Mouse (Mus musculus) hindbrain, embryonic 12.5 days (tissue): ENCODE results near the gene Hmcn1. TPM values are rescaled to one million over a fixed set of nuclear protein-coding genes. Genes with fewer than 3 reads are reported as not detected.

Experiments used
- ATAC-seq: fragments of 200-750 bp; cut with Nextera tagmentation; 2 replicates; pipeline ENCODE4 v1.8.0; 2017; ENCODE audit warnings: moderate TSS enrichment; ENCODE audit not compliant: low FRiP score
- H3K27ac ChIP-seq: fragments of 300-500 bp; sonication (generic); 2 replicates; pipeline ENCODE4 v1.5.1; 2016; ENCODE audit warnings: mild to moderate bottlenecking
- H3K27me3 ChIP-seq: fragments of 300-500 bp; sonication (generic); 2 replicates; pipeline ENCODE4 v1.6.1; 2016; ENCODE audit warnings: mild to moderate bottlenecking
- H3K36me3 ChIP-seq: fragments of 300-500 bp; sonication (generic); 2 replicates; pipeline ENCODE4 v1.6.1; 2016; ENCODE audit warnings: mild to moderate bottlenecking
- H3K4me1 ChIP-seq: fragments of 300-500 bp; sonication (generic); 2 replicates; pipeline ENCODE4 v1.6.1; 2016
- H3K4me2 ChIP-seq: fragments of 300-500 bp; sonication (generic); replicated peaks from 2 replicates; pipeline ENCODE4 v1.6.1; 2016; ENCODE audit warnings: mild to moderate bottlenecking
- H3K4me3 ChIP-seq: fragments of 300-500 bp; sonication (generic); 2 replicates; pipeline ENCODE4 v1.5.1; 2016; ENCODE audit warnings: mild to moderate bottlenecking
- H3K9ac ChIP-seq: fragments of 300-500 bp; sonication (generic); 2 replicates; pipeline ENCODE4 v1.6.1; 2016; ENCODE audit warnings: mild to moderate bottlenecking, moderate library complexity
- H3K9me3 ChIP-seq: fragments of 300-500 bp; sonication (generic); replicated peaks from 2 replicates; pipeline ENCODE4 v1.6.1; 2016; ENCODE audit warnings: mild to moderate bottlenecking
- WGBS: fragments of 180-500 bp; shearing (Covaris S2); methylation state at CpG from one replicate; pipeline ENCODE4 v1.1.7; 2016; 5-methylcytosine and 5-hydroxymethylcytosine counted together
- polyA plus RNA-seq: library from polyadenylated mRNA; unstranded; fragments of >200 nt; fragmentation: Nextera tagmentation; extraction: Ambion mirVana; gene quantifications from 2 replicates; pipeline ENCODE4 v1.2.1, GENCODE M21; 2016

Gene Hmcn1
- polyA plus RNA-seq, 1 experiment from 2014 or later, result 14.0 TPM

- Histone ChIP-seq H3K9me3 (no peaks in the 10 kb centered on the region), H3K4me3 (no peak overlapping the region), H3K27ac (no peak overlapping the region), H3K27me3 (no peaks in the 10 kb centered on the region), H3K9ac (no peak overlapping the region), H3K4me1 (no peaks in the 10 kb centered on the region), H3K36me3 (no peaks in the 10 kb centered on the region), H3K4me2 (no peak overlapping the region)
- ATAC-seq, result no peak
- 81% methylated on average over 5 of the region's 5 CpGs for WGBS
Observed at GRCm38 (mm10) chr1:150866615-150867014, 126.6 kb downstream of the Hmcn1 start.

GRCm38 (mm10) chr1:150857779-150858178, 135.5 kb downstream of the Hmcn1 start:
- Histone ChIP-seq H3K4me1 (no peaks in the 10 kb centered on the region), H3K9me3 (no peaks in the 10 kb centered on the region), H3K4me2 (no peak overlapping the region), H3K27me3 (no peaks in the 10 kb centered on the region), H3K27ac (no peak overlapping the region), H3K9ac (no peak overlapping the region), H3K36me3 (no peaks in the 10 kb centered on the region), H3K4me3 (no peak overlapping the region)
- WGBS, result 60% methylated on average over 2 of the region's 2 CpGs
- ATAC-seq, result no peak

- Histone ChIP-seq H3K9me3 (no peaks in the 10 kb centered on the region), H3K9ac (no peak overlapping the region), H3K27me3 (no peaks in the 10 kb centered on the region), H3K36me3 (no peaks in the 10 kb centered on the region), H3K4me1 (no peaks in the 10 kb centered on the region), H3K27ac (no peak overlapping the region), H3K4me3 (no peak overlapping the region), H3K4me2 (no peak overlapping the region)
- WGBS, result 82% methylated on average over 6 of the region's 6 CpGs
- ATAC-seq, result no peak
Observed at GRCm38 (mm10) chr1:150833448-150833847, 159.8 kb downstream of the Hmcn1 start.

GRCm38 (mm10) chr1:150829851-150830250, 163.4 kb downstream of the Hmcn1 start:
- H3K4me3 ChIP-seq, result no peak overlapping the region
- H3K27ac ChIP-seq, result no peak overlapping the region
- no peak overlapping the region for H3K9ac ChIP-seq
- WGBS, result 78% methylated on average over 7 of the region's 7 CpGs
- H3K4me1 ChIP-seq, result no peaks in the 10 kb centered on the region
- no peaks in the 10 kb centered on the region for H3K27me3 ChIP-seq
- no peaks in the 10 kb centered on the region for H3K36me3 ChIP-seq
- no peak overlapping the region for H3K4me2 ChIP-seq
- H3K9me3 ChIP-seq, result no peaks in the 10 kb centered on the region
- no peak for ATAC-seq

- 70% methylated on average over 5 of the region's 5 CpGs for WGBS
Observed at GRCm38 (mm10) chr1:150827169-150827568, 166.1 kb downstream of the Hmcn1 start.

GRCm38 (mm10) chr1:150824334-150825005, 168.8 kb downstream of the Hmcn1 start:
- no peak for ATAC-seq
- 66% methylated on average over 5 of the region's 5 CpGs for WGBS

More at GRCm38 (mm10) chr1:150827169-150827568, 166.1 kb downstream of the Hmcn1 start:
- H3K27ac ChIP-seq, result no peak overlapping the region
- H3K9ac ChIP-seq, result no peak overlapping the region
- no peak overlapping the region for H3K4me2 ChIP-seq
- H3K4me3 ChIP-seq, result no peak overlapping the region
- H3K36me3 ChIP-seq, result no peaks in the 10 kb centered on the region
- H3K27me3 ChIP-seq, result no peaks in the 10 kb centered on the region
- H3K9me3 ChIP-seq, result no peaks in the 10 kb centered on the region
- no peak for ATAC-seq
- H3K4me1 ChIP-seq, result no peaks in the 10 kb centered on the region

GRCm38 (mm10) chr1:150816035-150816807, 177.0 kb downstream of the Hmcn1 start:
- Histone ChIP-seq H3K27me3 (no peaks in the 10 kb centered on the region), H3K36me3 (no peaks in the 10 kb centered on the region), H3K27ac (no peak overlapping the region), H3K4me2 (no peak overlapping the region), H3K4me1 (no peaks in the 10 kb centered on the region), H3K9ac (no peak overlapping the region), H3K4me3 (no peak overlapping the region), H3K9me3 (no peaks in the 10 kb centered on the region)
- no peak for ATAC-seq
- WGBS, result 92% methylated on average over 11 of the region's 11 CpGs

More at GRCm38 (mm10) chr1:150824334-150825005, 168.8 kb downstream of the Hmcn1 start:
- Histone ChIP-seq H3K4me2 (no peak overlapping the region), H3K9ac (no peak overlapping the region), H3K27me3 (no peaks in the 10 kb centered on the region), H3K4me1 (no peaks in the 10 kb centered on the region), H3K36me3 (no peaks in the 10 kb centered on the region), H3K27ac (no peak overlapping the region), H3K9me3 (no peaks in the 10 kb centered on the region), H3K4me3 (no peak overlapping the region)

- no peaks in the 10 kb centered on the region for H3K4me1 ChIP-seq
- WGBS, result 84% methylated on average over 4 of the region's 4 CpGs
- ATAC-seq, result no peak
Observed at GRCm38 (mm10) chr1:150814917-150815316, 178.3 kb downstream of the Hmcn1 start.

GRCm38 (mm10) chr1:150813381-150813780, 179.9 kb downstream of the Hmcn1 start:
- Histone ChIP-seq H3K9ac (no peak overlapping the region), H3K4me3 (no peak overlapping the region), H3K9me3 (no peaks in the 10 kb centered on the region), H3K27ac (no peak overlapping the region), H3K27me3 (no peaks in the 10 kb centered on the region), H3K36me3 (no peaks in the 10 kb centered on the region), H3K4me1 (no peaks in the 10 kb centered on the region), H3K4me2 (no peak overlapping the region)
- ATAC-seq, result no peak

More at GRCm38 (mm10) chr1:150814917-150815316, 178.3 kb downstream of the Hmcn1 start:
- Histone ChIP-seq H3K4me2 (no peak overlapping the region), H3K4me3 (no peak overlapping the region), H3K36me3 (no peaks in the 10 kb centered on the region), H3K27me3 (no peaks in the 10 kb centered on the region), H3K27ac (no peak overlapping the region), H3K9ac (no peak overlapping the region), H3K9me3 (no peaks in the 10 kb centered on the region)

- H3K4me1 ChIP-seq, result no peaks in the 10 kb centered on the region
- no peak overlapping the region for H3K9ac ChIP-seq
- H3K27me3 ChIP-seq, result no peaks in the 10 kb centered on the region
- H3K9me3 ChIP-seq, result no peaks in the 10 kb centered on the region
- H3K36me3 ChIP-seq, result no peaks in the 10 kb centered on the region
- no peak overlapping the region for H3K27ac ChIP-seq
- no peak overlapping the region for H3K4me3 ChIP-seq
- 77% methylated on average over 3 of the region's 3 CpGs for WGBS
- no peak for ATAC-seq
- H3K4me2 ChIP-seq, result no peak overlapping the region
Observed at GRCm38 (mm10) chr1:150806864-150807263, 186.4 kb downstream of the Hmcn1 start.

- WGBS, result 87% methylated on average over 2 of the region's 2 CpGs
- Histone ChIP-seq H3K36me3 (no peaks in the 10 kb centered on the region), H3K4me1 (no peaks in the 10 kb centered on the region), H3K4me3 (no peak overlapping the region), H3K27ac (no peak overlapping the region), H3K27me3 (no peaks in the 10 kb centered on the region), H3K4me2 (no peak overlapping the region), H3K9me3 (no peaks in the 10 kb centered on the region), H3K9ac (no peak overlapping the region)
- ATAC-seq, result no peak
Observed at GRCm38 (mm10) chr1:150805466-150805865, 187.8 kb downstream of the Hmcn1 start.

GRCm38 (mm10) chr1:150804235-150805099, 188.8 kb downstream of the Hmcn1 start:
- Histone ChIP-seq H3K4me1 (no peaks in the 10 kb centered on the region), H3K9ac (no peak overlapping the region), H3K27ac (no peak overlapping the region), H3K4me3 (no peak overlapping the region), H3K36me3 (no peaks in the 10 kb centered on the region), H3K4me2 (no peak overlapping the region), H3K27me3 (no peaks in the 10 kb centered on the region), H3K9me3 (no peaks in the 10 kb centered on the region)
- 77% methylated on average over 9 of the region's 9 CpGs for WGBS
- no peak for ATAC-seq
